Comparison of ENCODE assay signal across 18 mouse cellular contexts in the genomic region with DNA sequence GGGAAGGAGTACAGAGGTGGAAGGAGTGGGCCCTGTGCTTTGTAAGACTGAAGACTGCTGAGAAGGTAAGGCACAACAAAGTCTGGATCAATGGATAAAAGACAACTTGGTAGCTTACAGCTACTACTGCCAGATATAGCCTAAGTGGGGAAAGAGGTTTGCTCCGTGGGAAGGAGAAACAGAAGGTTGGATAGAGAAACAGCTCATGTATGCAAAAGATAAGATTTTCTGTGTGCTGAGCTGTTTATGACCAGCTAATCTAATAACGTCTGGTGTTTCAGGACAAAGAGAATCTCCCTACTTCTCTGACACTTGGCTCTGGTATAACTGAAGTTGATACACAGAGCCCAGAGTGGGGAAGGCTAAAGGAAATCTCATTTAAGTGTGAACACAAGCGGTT.
"Had no signal": no experiment of that assay in that cellular context is flagged by ENCODE, and none has a peak within 500 bp of the region (broad histone marks: within the 10 kb centered on the region; RNA-seq: fewer than 3 reads in every experiment).

No protein-coding gene starts in this region.

- H3K9ac ChIP-seq: kidney, embryonic 15.5 days; limb, embryonic 12.5 days; limb, embryonic 15.5 days; stomach, embryonic 15.5 days had no signal

- H3K27ac ChIP-seq: kidney, embryonic 15.5 days; limb, embryonic 12.5 days; limb, embryonic 15.5 days; stomach, embryonic 15.5 days had no signal

- H3K36me3 ChIP-seq: kidney, embryonic 15.5 days; limb, embryonic 12.5 days; limb, embryonic 15.5 days; stomach, embryonic 15.5 days had no signal

- H3K4me2 ChIP-seq: kidney, embryonic 15.5 days; limb, embryonic 12.5 days; limb, embryonic 15.5 days; midbrain, embryonic 11.5 days; stomach, embryonic 15.5 days had no signal

- ATAC-seq: inflammation-experienced regulatory T-cells, adult 6 months; intestine, embryonic 16.5 days had no signal

- H3K4me1 ChIP-seq: kidney, embryonic 15.5 days; limb, embryonic 12.5 days; limb, embryonic 15.5 days; megakaryocyte, embryonic 14.5 days; stomach, embryonic 15.5 days had no signal

- H3K4me3 ChIP-seq: kidney, embryonic 15.5 days; limb, embryonic 12.5 days; limb, embryonic 15.5 days; megakaryocyte, embryonic 14.5 days; stomach, embryonic 15.5 days had no signal

- H3K27me3 ChIP-seq: kidney, embryonic 15.5 days; limb, embryonic 12.5 days; limb, embryonic 15.5 days; megakaryocyte, embryonic 14.5 days; stomach, embryonic 15.5 days had no signal

- H3K9me3 ChIP-seq: kidney, embryonic 15.5 days; limb, embryonic 12.5 days; limb, embryonic 15.5 days; megakaryocyte, embryonic 14.5 days; stomach, embryonic 15.5 days had no signal

- DNase-seq: kidney, adult 2 months; kidney, postnatal 10 days; kidney, postnatal 36 days; left cerebral cortex, postnatal 4 days; lung, adult 2 months; lung, postnatal 14 days; lung, postnatal 4 days; midbrain, embryonic 14.5 days; right cerebral cortex, postnatal 4 days; thymus, postnatal 25 days had no signal
